Mouse (Mus musculus): ENCODE data around the gene Ap5z1.
A peak's percentile ranks its signal among the peaks of the same experiment; 100 is the strongest.

The Ap5z1 gene

GRCm38 (mm10) chr5:142469796-142470195, 6.1 kb downstream of the Ap5z1 start:
- no peak for DNase-seq (ENCODE audit: extremely low spot score)

GRCm38 (mm10) chr5:142473696-142474095, 10.0 kb downstream of the Ap5z1 start:
- no peak for DNase-seq (ENCODE audit: extremely low spot score)

GRCm38 (mm10) chr5:142475669-142476068, 11.9 kb downstream of the Ap5z1 start:
- no peak for DNase-seq (ENCODE audit: extremely low spot score)

GRCm38 (mm10) chr5:142477346-142477745, 13.6 kb downstream of the Ap5z1 start:
- no peak for DNase-seq (ENCODE audit: extremely low spot score)

GRCm38 (mm10) chr5:142477866-142478615, 14.3 kb downstream of the Ap5z1 start:
- DNase-seq (ENCODE audit: extremely low spot score): no peak

- peak; percentile 83 for DNase-seq (ENCODE audit: extremely low spot score)
Measured at GRCm38 (mm10) chr5:142478829-142479435, 15.2 kb downstream of the Ap5z1 start.

- DNase-seq (ENCODE audit: extremely low spot score): no peak
Measured at GRCm38 (mm10) chr5:142482512-142482911, 18.8 kb downstream of the Ap5z1 start.

- no peak for DNase-seq (ENCODE audit: extremely low spot score)
Measured at GRCm38 (mm10) chr5:142483581-142483980, 19.8 kb downstream of the Ap5z1 start.

- no peak for DNase-seq (ENCODE audit: extremely low spot score)
Measured at GRCm38 (mm10) chr5:142486654-142487053, 22.9 kb downstream of the Ap5z1 start.

- no peak for DNase-seq (ENCODE audit: extremely low spot score)
Measured at GRCm38 (mm10) chr5:142489955-142490707, 26.4 kb downstream of the Ap5z1 start.

GRCm38 (mm10) chr5:142493307-142493706, 29.6 kb downstream of the Ap5z1 start:
- DNase-seq (ENCODE audit: extremely low spot score): no peak

- no peak for DNase-seq (ENCODE audit: extremely low spot score)
Measured at GRCm38 (mm10) chr5:142495321-142496096, 31.8 kb downstream of the Ap5z1 start.

GRCm38 (mm10) chr5:142498964-142499363, 35.2 kb downstream of the Ap5z1 start:
- peak; percentile 51 for DNase-seq (ENCODE audit: extremely low spot score)

- no peak for DNase-seq (ENCODE audit: extremely low spot score)
Measured at GRCm38 (mm10) chr5:142500918-142501317, 37.2 kb downstream of the Ap5z1 start.

GRCm38 (mm10) chr5:142502414-142502813, 38.7 kb downstream of the Ap5z1 start:
- DNase-seq (ENCODE audit: extremely low spot score): peak; percentile 77

GRCm38 (mm10) chr5:142504175-142504574, 40.4 kb downstream of the Ap5z1 start:
- no peak for DNase-seq (ENCODE audit: extremely low spot score)

- no peak for DNase-seq (ENCODE audit: extremely low spot score)
Measured at GRCm38 (mm10) chr5:142505695-142506423, 42.1 kb downstream of the Ap5z1 start.

- DNase-seq (ENCODE audit: extremely low spot score): no peak
Measured at GRCm38 (mm10) chr5:142509141-142510060, 45.7 kb downstream of the Ap5z1 start.

GRCm38 (mm10) chr5:142510061-142510414, 46.3 kb downstream of the Ap5z1 start:
- no peak for DNase-seq (ENCODE audit: extremely low spot score)

- no peak for DNase-seq (ENCODE audit: extremely low spot score)
Measured at GRCm38 (mm10) chr5:142512112-142512511, 48.4 kb downstream of the Ap5z1 start.
